Mouse (Mus musculus): ENCODE data around the gene Serinc5. TPM values are rescaled to one million over a fixed set of nuclear protein-coding genes. Genes with fewer than 3 reads are reported as not detected.
"Not testable (repeated sequence)": the region's sequence is repeated elsewhere in the genome, so short reads cannot be mapped to it uniquely, and the experiment has no call there.

The Serinc5 gene
- total RNA-seq, 2 experiments from 2014 or later, result 44.0 to 56.6 TPM

GRCm38 (mm10) chr13:92656815-92657513 lies 46.1 kb downstream of the Serinc5 start:
- no peak for ATAC-seq (replicated peaks; ENCODE audit: low FRiP score, poor library complexity, severe bottlenecking)

DNA sequence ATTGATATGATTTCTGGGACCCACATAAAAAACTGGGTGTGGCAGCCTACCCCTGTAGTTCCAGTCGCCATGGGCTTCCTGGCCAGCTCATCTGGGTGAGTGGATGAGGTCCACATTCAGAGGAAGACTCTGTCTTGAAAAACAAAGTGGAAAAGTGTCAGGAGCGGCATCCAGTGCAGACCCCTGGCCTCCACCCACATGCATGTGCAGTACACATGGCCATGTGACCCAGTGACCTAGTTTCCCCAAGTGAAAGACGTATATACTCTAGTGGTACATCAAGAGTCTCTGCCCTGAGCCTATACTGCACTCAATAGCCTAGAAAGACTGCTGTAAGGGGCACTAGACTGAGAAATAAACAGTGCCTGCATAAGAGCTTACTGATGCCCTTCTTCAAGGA lies 48.7 kb downstream of the Serinc5 start:
- ATAC-seq (replicated peaks; ENCODE audit: low FRiP score, poor library complexity, severe bottlenecking), result no peak

- no peak for ATAC-seq (replicated peaks; ENCODE audit: low FRiP score, poor library complexity, severe bottlenecking)
Observed at GRCm38 (mm10) chr13:92662555-92663286, 51.8 kb downstream of the Serinc5 start.

DNA sequence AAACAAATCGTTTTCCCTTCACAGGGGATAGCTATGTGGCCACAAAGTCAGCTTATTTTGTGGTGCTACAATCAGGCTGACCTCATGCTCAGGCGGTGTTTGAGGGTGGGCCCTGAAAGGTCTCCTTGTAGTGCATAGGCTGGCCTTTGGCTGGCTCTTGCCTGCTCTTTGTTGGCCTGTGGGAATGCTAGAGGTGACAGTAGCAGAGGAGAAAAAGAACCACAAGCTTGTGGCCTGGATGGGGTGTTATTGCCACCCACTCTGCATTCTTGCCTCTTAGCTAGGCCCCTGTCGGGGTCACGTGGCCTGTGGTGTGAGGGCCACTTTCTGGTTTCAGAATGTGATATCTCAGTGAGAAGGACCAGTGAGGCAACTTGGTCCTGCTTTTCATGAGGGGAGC lies 54.1 kb downstream of the Serinc5 start:
- ATAC-seq (replicated peaks; ENCODE audit: low FRiP score, poor library complexity, severe bottlenecking), result no peak

GRCm38 (mm10) chr13:92668214-92668985 lies 57.5 kb downstream of the Serinc5 start:
- no peak for ATAC-seq (replicated peaks; ENCODE audit: low FRiP score, poor library complexity, severe bottlenecking)

GRCm38 (mm10) chr13:92671727-92672126 lies 60.8 kb downstream of the Serinc5 start:
- no peak for ATAC-seq (replicated peaks; ENCODE audit: low FRiP score, poor library complexity, severe bottlenecking)

DNA sequence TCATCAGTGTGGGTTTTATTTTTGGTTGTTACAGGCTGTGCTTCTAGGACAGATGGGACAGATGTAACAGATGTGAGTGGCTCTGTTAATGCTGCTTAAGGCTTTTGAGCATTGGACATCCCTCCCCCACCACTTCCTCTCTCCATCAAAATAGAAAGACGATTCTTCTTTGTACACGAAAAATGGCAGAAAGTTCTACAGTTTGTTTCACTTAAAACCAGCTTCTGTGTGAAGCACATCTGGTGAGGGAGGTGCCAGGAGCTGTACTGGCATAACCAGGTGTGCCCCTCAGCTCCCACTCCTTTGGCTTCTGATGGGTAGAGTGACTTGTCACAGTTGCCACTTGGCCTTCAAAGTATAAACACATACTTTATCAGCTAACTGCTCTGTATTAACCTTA lies 63.8 kb downstream of the Serinc5 start:
- ATAC-seq (replicated peaks; ENCODE audit: low FRiP score, poor library complexity, severe bottlenecking), result no peak

DNA sequence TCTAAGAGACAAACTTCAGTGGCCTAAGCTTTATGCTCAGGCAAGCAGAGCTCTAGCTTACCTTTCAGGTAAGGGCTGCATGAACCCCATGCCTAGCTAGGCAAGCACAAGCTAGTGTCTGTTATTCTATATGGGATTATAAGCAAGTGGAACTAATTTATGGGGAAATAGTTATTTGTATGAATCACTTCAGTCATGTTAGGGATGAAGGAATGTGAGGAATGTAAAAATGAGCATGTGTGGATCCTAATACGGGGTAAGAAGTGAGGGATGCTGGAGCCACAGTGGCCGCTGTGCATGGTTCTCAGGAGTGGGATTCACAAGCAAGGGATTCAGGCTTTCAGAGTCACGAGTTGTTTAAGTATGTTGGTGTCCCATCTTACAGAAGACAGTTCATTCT lies 64.4 kb downstream of the Serinc5 start:
- ATAC-seq (replicated peaks; ENCODE audit: low FRiP score, poor library complexity, severe bottlenecking), result no peak

GRCm38 (mm10) chr13:92675897-92676584 lies 65.2 kb downstream of the Serinc5 start:
- ATAC-seq (replicated peaks; ENCODE audit: low FRiP score, poor library complexity, severe bottlenecking), result no peak

GRCm38 (mm10) chr13:92677656-92678055 lies 66.8 kb downstream of the Serinc5 start:
- ATAC-seq (replicated peaks; ENCODE audit: low FRiP score, poor library complexity, severe bottlenecking), result no peak

- ATAC-seq (replicated peaks; ENCODE audit: low FRiP score, poor library complexity, severe bottlenecking), result no peak
Observed at GRCm38 (mm10) chr13:92679661-92680060, 68.8 kb downstream of the Serinc5 start.

DNA sequence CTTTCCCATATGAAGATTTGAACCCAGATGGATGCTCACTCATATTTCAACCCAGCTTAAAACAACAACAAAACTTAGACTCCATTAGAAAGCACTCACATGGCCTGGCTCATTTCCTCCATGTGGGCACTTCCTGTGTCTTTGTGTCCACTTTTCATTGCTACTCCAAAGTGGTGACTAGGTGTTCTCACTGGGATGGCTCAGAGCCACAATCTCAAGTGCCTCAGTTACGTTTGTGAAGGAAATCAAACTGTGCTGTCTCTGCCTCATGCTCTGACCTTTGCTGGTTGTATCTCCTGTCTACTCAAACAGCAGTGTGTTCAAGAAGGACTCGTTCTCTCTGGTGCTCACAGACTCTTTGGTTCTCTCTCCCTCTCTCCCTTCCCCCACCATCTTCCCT lies 70.7 kb downstream of the Serinc5 start:
- no peak for ATAC-seq (replicated peaks; ENCODE audit: low FRiP score, poor library complexity, severe bottlenecking)

DNA sequence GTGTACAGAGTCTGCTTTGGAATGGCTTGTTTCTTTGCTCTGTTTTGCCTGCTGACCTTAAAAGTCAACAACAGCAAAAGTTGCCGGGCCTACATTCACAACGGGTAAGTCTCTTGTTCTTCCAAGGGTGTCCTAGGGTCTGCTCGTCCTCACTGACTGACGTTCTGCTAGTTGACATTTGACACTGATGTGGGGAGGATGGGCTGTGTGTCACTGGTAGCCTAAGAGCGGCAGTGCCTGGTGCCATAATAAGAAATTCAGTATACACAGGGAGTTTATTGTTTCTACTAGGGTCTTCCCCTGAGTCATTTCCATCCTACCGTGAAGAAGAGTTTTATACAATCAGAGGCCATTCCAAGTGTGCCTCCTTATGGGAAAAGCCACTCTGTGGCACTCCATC lies 71.9 kb downstream of the Serinc5 start:
- ATAC-seq (replicated peaks; ENCODE audit: low FRiP score, poor library complexity, severe bottlenecking), result no peak

- no peak for ATAC-seq (replicated peaks; ENCODE audit: low FRiP score, poor library complexity, severe bottlenecking)
Observed at GRCm38 (mm10) chr13:92683464-92683863, 72.6 kb downstream of the Serinc5 start.

- ATAC-seq (replicated peaks; ENCODE audit: low FRiP score, poor library complexity, severe bottlenecking), result no peak
Observed at GRCm38 (mm10) chr13:92684310-92684709, 73.4 kb downstream of the Serinc5 start.

GRCm38 (mm10) chr13:92685273-92685672 lies 74.4 kb downstream of the Serinc5 start:
- no peak for ATAC-seq (replicated peaks; ENCODE audit: low FRiP score, poor library complexity, severe bottlenecking)

- not testable (repeated sequence) for ATAC-seq (replicated peaks; ENCODE audit: low FRiP score, poor library complexity, severe bottlenecking)
Observed at GRCm38 (mm10) chr13:92687151-92687550, 76.3 kb downstream of the Serinc5 start.

GRCm38 (mm10) chr13:92689061-92689460 lies 78.2 kb downstream of the Serinc5 start:
- ATAC-seq (replicated peaks; ENCODE audit: low FRiP score, poor library complexity, severe bottlenecking), result no peak

DNA sequence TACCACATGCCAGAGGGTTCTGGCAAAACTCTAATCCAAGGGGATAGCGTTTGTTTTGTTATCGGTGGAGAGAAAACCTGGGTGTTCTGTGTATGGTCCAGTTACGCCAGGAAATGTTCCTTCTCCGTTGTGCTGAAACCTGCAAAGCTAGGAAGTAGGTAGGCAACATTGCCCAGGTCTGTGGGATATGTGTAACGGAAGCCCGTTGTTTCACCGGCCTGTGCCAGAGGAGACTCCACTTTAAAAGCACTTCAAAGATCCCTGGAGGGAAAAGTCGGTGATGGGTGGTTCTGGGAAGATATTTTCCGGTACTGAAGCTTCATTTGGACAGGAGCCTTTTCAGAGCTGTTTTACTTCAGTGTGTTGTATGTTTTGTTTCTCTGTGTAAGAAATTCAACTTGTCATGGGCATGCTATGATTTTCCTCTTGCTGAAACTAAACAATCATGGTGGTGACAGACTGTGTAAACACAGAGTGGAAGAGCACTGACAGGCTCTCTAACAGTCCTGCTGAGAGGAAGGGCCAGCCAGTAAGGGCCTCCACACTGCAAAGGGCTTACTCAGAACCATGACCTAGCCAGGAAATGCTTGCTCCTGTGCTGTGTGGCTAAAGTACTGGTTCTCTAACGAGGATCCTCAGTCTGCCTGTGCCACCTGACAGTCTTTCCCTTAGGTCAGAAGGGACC lies 83.1 kb downstream of the Serinc5 start:
- no peak for ATAC-seq (replicated peaks; ENCODE audit: low FRiP score, poor library complexity, severe bottlenecking)

All from erythroid progenitor cell, adult 5-6 weeks (primary cell).